Mouse (Mus musculus) lung, embryonic 15.5 days (tissue): ENCODE results near the gene Lce3f. TPM values are rescaled to one million over a fixed set of nuclear protein-coding genes. Genes with fewer than 3 reads are reported as not detected.

ENCODE experiments used
- ATAC-seq: fragments of 200-750 bp; cut with Nextera tagmentation; 2 replicates; pipeline ENCODE4 v1.8.0; 2017; ENCODE audit warnings: moderate number of reproducible peaks, borderline replicate concordance; ENCODE audit not compliant: low FRiP score, low TSS enrichment; ENCODE audit errors: extremely low read depth
- H3K27ac ChIP-seq: fragments of 300-500 bp; sonication (generic); 2 replicates; pipeline ENCODE4 v1.5.1; 2015; ENCODE audit warnings: moderate library complexity, mild to moderate bottlenecking, inconsistent platforms
- H3K27me3 ChIP-seq: fragments of 300-500 bp; sonication (generic); 2 replicates; pipeline ENCODE4 v1.6.1; 2015; ENCODE audit warnings: inconsistent platforms
- H3K36me3 ChIP-seq: fragments of 300-500 bp; sonication (generic); 2 replicates; pipeline ENCODE4 v1.6.1; 2015; ENCODE audit warnings: inconsistent platforms
- H3K4me1 ChIP-seq: fragments of 300-500 bp; sonication (generic); 2 replicates; pipeline ENCODE4 v1.6.1; 2015; ENCODE audit warnings: inconsistent platforms
- H3K4me2 ChIP-seq: fragments of 300-500 bp; sonication (generic); 2 replicates; pipeline ENCODE4 v1.6.1; 2015; ENCODE audit warnings: inconsistent platforms, mild to moderate bottlenecking, moderate library complexity
- H3K4me3 ChIP-seq: fragments of 300-500 bp; sonication (generic); 2 replicates; pipeline ENCODE4 v1.5.1; 2015; ENCODE audit warnings: mild to moderate bottlenecking, inconsistent platforms
- H3K9ac ChIP-seq: fragments of 300-500 bp; sonication (generic); 2 replicates; pipeline ENCODE4 v1.6.1; 2015; ENCODE audit warnings: inconsistent platforms
- H3K9me3 ChIP-seq: fragments of 300-500 bp; sonication (generic); 2 replicates; pipeline ENCODE4 v1.6.1; 2016; ENCODE audit warnings: inconsistent platforms
- WGBS: fragments of 180-500 bp; shearing (Covaris S2); methylation state at CpG from one replicate; pipeline ENCODE4 v1.1.7; 2015; 5-methylcytosine and 5-hydroxymethylcytosine counted together
- polyA plus RNA-seq: library from polyadenylated mRNA; unstranded; fragments of >200 nt; fragmentation: Nextera tagmentation; extraction: Ambion mirVana; gene quantifications from 2 replicates; pipeline ENCODE4 v1.2.1, GENCODE M21; 2015

Lce3f gene
- polyA plus RNA-seq, 1 experiment from 2014 or later = not detected

- no peaks in the 10 kb centered on the region for H3K27me3 ChIP-seq
- no peak overlapping the region for H3K9ac ChIP-seq
- H3K9me3 ChIP-seq = no peaks in the 10 kb centered on the region
- no peak overlapping the region for H3K4me2 ChIP-seq
- H3K4me3 ChIP-seq = no peak overlapping the region
- no peak for ATAC-seq
- no peaks in the 10 kb centered on the region for H3K4me1 ChIP-seq
- H3K36me3 ChIP-seq = no peaks in the 10 kb centered on the region
- no peak overlapping the region for H3K27ac ChIP-seq
- WGBS = 81% methylated on average over 1 of the region's 1 CpGs
Observed at GRCm38 (mm10) chr3:93021171-93021570, 29.1 kb downstream of the Lce3f start.

GRCm38 (mm10) chr3:93023411-93024184 is 31.6 kb downstream of the Lce3f start:
- Histone ChIP-seq H3K4me3 (no peak overlapping the region), H3K4me1 (no peaks in the 10 kb centered on the region), H3K27me3 (no peaks in the 10 kb centered on the region), H3K36me3 (no peaks in the 10 kb centered on the region), H3K4me2 (no peak overlapping the region), H3K9me3 (no peaks in the 10 kb centered on the region), H3K27ac (no peak overlapping the region), H3K9ac (no peak overlapping the region)
- WGBS = 68% methylated on average over 3 of the region's 3 CpGs
- ATAC-seq = no peak

- Histone ChIP-seq H3K9me3 (no peaks in the 10 kb centered on the region), H3K9ac (no peak overlapping the region)
- WGBS = 51% methylated on average over 2 of the region's 2 CpGs
Observed at GRCm38 (mm10) chr3:93025486-93025885, 33.5 kb downstream of the Lce3f start.

GRCm38 (mm10) chr3:93031450-93031849 is 39.4 kb downstream of the Lce3f start:
- Histone ChIP-seq H3K9ac (no peak overlapping the region), H3K4me3 (no peak overlapping the region), H3K9me3 (no peaks in the 10 kb centered on the region), H3K4me1 (no peaks in the 10 kb centered on the region), H3K36me3 (no peaks in the 10 kb centered on the region), H3K27ac (no peak overlapping the region), H3K4me2 (no peak overlapping the region), H3K27me3 (no peaks in the 10 kb centered on the region)
- 45% methylated on average over 5 of the region's 5 CpGs for WGBS
- ATAC-seq = no peak; the same call in 1 of the 2 replicates

More at GRCm38 (mm10) chr3:93025486-93025885, 33.5 kb downstream of the Lce3f start:
- ATAC-seq = no peak
- no peaks in the 10 kb centered on the region for H3K27me3 ChIP-seq
- H3K27ac ChIP-seq = no peak overlapping the region
- H3K36me3 ChIP-seq = no peaks in the 10 kb centered on the region
- H3K4me1 ChIP-seq = no peaks in the 10 kb centered on the region
- H3K4me3 ChIP-seq = no peak overlapping the region
- H3K4me2 ChIP-seq = no peak overlapping the region

Other genes starting within 250 kb of the Lce3f start
- gene Lce1g, start 239.9 kb upstream of the Lce3f start, polyA plus RNA-seq = not detected in 2 replicates
- gene Lce1h, start 227.2 kb upstream of the Lce3f start, polyA plus RNA-seq = not detected in 2 replicates
- gene Lce1i, start 213.3 kb upstream of the Lce3f start, polyA plus RNA-seq = not detected in 2 replicates
- not detected in 2 replicates for gene Lce1j, start 201.7 kb upstream of the Lce3f start, polyA plus RNA-seq
- not detected in 2 replicates for gene Lce1k, start 184.3 kb upstream of the Lce3f start, polyA plus RNA-seq
- not detected in 2 replicates for gene Kprp, start 165.0 kb upstream of the Lce3f start, polyA plus RNA-seq
- gene Lce1l, start 140.9 kb upstream of the Lce3f start, polyA plus RNA-seq = not detected in 2 replicates
- gene 2310050C09Rik, start 122.0 kb upstream of the Lce3f start, polyA plus RNA-seq = not detected in 2 replicates
- gene Lce3a, start 66.0 kb upstream of the Lce3f start, polyA plus RNA-seq = not detected in 2 replicates
- gene Lce3b, start 59.2 kb upstream of the Lce3f start, polyA plus RNA-seq = not detected in 2 replicates
- not detected in 2 replicates for gene Lce3c, start 47.7 kb upstream of the Lce3f start, polyA plus RNA-seq
- not detected in 2 replicates for gene Lce3d, start 34.8 kb upstream of the Lce3f start, polyA plus RNA-seq
- gene Lce3e, start 25.2 kb upstream of the Lce3f start, polyA plus RNA-seq = not detected in 2 replicates
- gene Crct1, start 23.5 kb downstream of the Lce3f start, polyA plus RNA-seq = not detected in 2 replicates
- not detected in 2 replicates for gene Lce1m, start 26.8 kb downstream of the Lce3f start, polyA plus RNA-seq
- not detected in 2 replicates for gene Gm4858, start 76.6 kb downstream of the Lce3f start, polyA plus RNA-seq
- gene Crnn, start 152.6 kb downstream of the Lce3f start, polyA plus RNA-seq = not detected in 2 replicates
- gene Flg2, start 205.1 kb downstream of the Lce3f start, polyA plus RNA-seq = not detected in 2 replicates